Mouse (Mus musculus) hindbrain, embryonic 16.5 days (tissue): ENCODE measurements around the gene Cmtm8. TPM values are rescaled to one million over a fixed set of nuclear protein-coding genes. Genes with fewer than 3 reads are reported as not detected.

Experiments used
- ATAC-seq: fragments of 200-750 bp; cut with Nextera tagmentation; 2 replicates; pipeline ENCODE4 v1.8.0; 2017; ENCODE audit warnings: moderate TSS enrichment, moderate library complexity
- H3K27ac ChIP-seq: fragments of 300-500 bp; sonication (generic); 2 replicates; pipeline ENCODE4 v1.5.1; 2014; ENCODE audit warnings: low read depth, mild to moderate bottlenecking, control low read depth, low read length, moderate library complexity
- H3K27me3 ChIP-seq: fragments of 300-500 bp; sonication (generic); replicated peaks from 2 replicates; pipeline ENCODE4 v1.6.1; 2014; ENCODE audit warnings: low read length; ENCODE audit not compliant: control insufficient read depth, insufficient read depth
- H3K36me3 ChIP-seq: fragments of 300-500 bp; sonication (generic); 2 replicates; pipeline ENCODE4 v1.6.1; 2014; ENCODE audit warnings: mild to moderate bottlenecking, low read length, moderate library complexity, mixed read lengths; ENCODE audit not compliant: control insufficient read depth, insufficient read depth
- H3K4me1 ChIP-seq: fragments of 300-500 bp; sonication (generic); 2 replicates; pipeline ENCODE4 v1.6.1; 2014; ENCODE audit warnings: low read depth, low read length; ENCODE audit not compliant: control insufficient read depth, insufficient read depth
- H3K4me2 ChIP-seq: fragments of 300-500 bp; sonication (generic); 2 replicates; pipeline ENCODE4 v1.6.1; 2014; ENCODE audit warnings: mild to moderate bottlenecking, low read length, control low read depth, moderate library complexity
- H3K4me3 ChIP-seq: fragments of 300-500 bp; sonication (generic); 2 replicates; pipeline ENCODE4 v1.5.1; 2014; ENCODE audit warnings: mild to moderate bottlenecking, low read length, control low read depth, moderate library complexity
- H3K9ac ChIP-seq: fragments of 300-500 bp; sonication (generic); 2 replicates; pipeline ENCODE4 v1.6.1; 2014; ENCODE audit warnings: low read depth, mild to moderate bottlenecking, control low read depth, low read length, moderate library complexity
- H3K9me3 ChIP-seq: fragments of 300-500 bp; sonication (generic); 2 replicates; pipeline ENCODE4 v1.6.1; 2014; ENCODE audit warnings: mild to moderate bottlenecking, low read length, moderate library complexity; ENCODE audit not compliant: control insufficient read depth
- WGBS: fragments of 180-500 bp; shearing (Covaris S2); extraction: QIAGEN DNeasy Blood & Tissue Kit; methylation state at CpG from one replicate; pipeline ENCODE4 v1.1.7; 2014; 5-methylcytosine and 5-hydroxymethylcytosine counted together
- polyA plus RNA-seq: library from polyadenylated mRNA; unstranded; fragments of >200 nt; fragmentation: Nextera tagmentation; extraction: Ambion mirVana; gene quantifications from 2 replicates; pipeline ENCODE4 v1.2.1, GENCODE M21; 2015

The Cmtm8 gene
- polyA plus RNA-seq, 1 experiment from 2014 or later = 6.8 TPM

GRCm38 (mm10) chr9:114775272-114775671 lies 68.7 kb downstream of the Cmtm8 start:
- H3K27ac ChIP-seq = no peak overlapping the region
- H3K4me2 ChIP-seq = no peak overlapping the region
- H3K36me3 ChIP-seq = no peaks in the 10 kb centered on the region
- H3K4me3 ChIP-seq = no peak overlapping the region
- WGBS = 59% methylated on average over 4 of the region's 4 CpGs
- H3K4me1 ChIP-seq = peaks cover 2% of the 10 kb centered on the region; the same call in 1 of the 2 replicates
- peak; percentile 68 for ATAC-seq
- no peak overlapping the region; the same call in 1 of the 2 replicates for H3K9ac ChIP-seq
- no peaks in the 10 kb centered on the region for H3K27me3 ChIP-seq
- no peaks in the 10 kb centered on the region for H3K9me3 ChIP-seq

DNA sequence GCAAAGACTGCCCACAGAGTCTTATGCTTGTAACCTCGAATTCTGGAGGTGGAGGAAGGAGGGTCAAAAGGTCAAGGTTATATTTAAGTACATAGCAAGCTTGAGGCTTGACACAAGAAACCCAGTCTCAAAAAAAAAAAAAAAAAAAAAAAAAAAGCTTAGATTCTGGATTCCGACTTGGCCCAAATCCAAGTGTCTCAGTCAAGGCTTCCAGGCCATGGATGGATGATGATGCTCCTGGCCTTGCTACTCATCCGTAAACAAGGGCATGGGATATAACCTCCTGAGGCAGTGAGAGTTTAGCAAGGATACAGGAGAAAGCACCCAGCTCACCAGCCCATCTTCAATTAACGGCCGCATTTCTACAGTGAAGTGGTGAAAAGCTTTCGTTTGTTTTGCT lies 69.3 kb downstream of the Cmtm8 start:
- H3K4me1 ChIP-seq = peaks cover 2% of the 10 kb centered on the region; the same call in 1 of the 2 replicates
- H3K9me3 ChIP-seq = no peaks in the 10 kb centered on the region

DNA sequence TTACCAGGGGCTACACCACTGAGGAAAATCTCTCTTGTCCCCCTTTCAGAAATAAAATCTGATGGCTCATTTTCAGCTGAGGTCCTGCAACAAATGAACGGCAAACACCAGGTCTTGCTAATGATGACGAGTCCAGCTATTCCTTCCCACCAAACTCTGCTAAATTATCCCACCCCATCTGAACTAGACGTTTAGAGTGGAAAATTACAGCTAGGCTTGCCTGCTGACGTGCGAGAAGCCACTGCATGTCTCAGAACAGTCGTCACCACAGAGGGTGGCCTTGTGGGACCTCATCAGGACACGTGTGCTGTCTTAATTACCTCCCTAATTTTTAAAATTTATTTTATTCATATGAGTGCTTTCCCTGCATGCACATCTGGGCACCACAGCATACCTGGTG lies 72.4 kb downstream of the Cmtm8 start:
- no peak overlapping the region for H3K4me2 ChIP-seq
- H3K4me1 ChIP-seq = peaks cover 5% of the 10 kb centered on the region; the same call in 1 of the 2 replicates
- WGBS = 79% methylated on average over 7 of the region's 7 CpGs
- no peaks in the 10 kb centered on the region for H3K36me3 ChIP-seq
- H3K9me3 ChIP-seq = no peaks in the 10 kb centered on the region
- no peak overlapping the region for H3K9ac ChIP-seq
- no peak overlapping the region for H3K27ac ChIP-seq
- H3K4me3 ChIP-seq = no peak overlapping the region
- no peaks in the 10 kb centered on the region; the same call in 1 of the 2 replicates for H3K27me3 ChIP-seq
- no peak for ATAC-seq

More for the DNA sequence above, 69.3 kb downstream of the Cmtm8 start:
- no peak overlapping the region for H3K27ac ChIP-seq
- no peak overlapping the region for H3K4me3 ChIP-seq
- H3K27me3 ChIP-seq = no peaks in the 10 kb centered on the region
- no peaks in the 10 kb centered on the region for H3K36me3 ChIP-seq
- WGBS = 76% methylated on average over 6 of the region's 6 CpGs
- ATAC-seq = no peak
- no peak overlapping the region for H3K4me2 ChIP-seq
- no peak overlapping the region for H3K9ac ChIP-seq

DNA sequence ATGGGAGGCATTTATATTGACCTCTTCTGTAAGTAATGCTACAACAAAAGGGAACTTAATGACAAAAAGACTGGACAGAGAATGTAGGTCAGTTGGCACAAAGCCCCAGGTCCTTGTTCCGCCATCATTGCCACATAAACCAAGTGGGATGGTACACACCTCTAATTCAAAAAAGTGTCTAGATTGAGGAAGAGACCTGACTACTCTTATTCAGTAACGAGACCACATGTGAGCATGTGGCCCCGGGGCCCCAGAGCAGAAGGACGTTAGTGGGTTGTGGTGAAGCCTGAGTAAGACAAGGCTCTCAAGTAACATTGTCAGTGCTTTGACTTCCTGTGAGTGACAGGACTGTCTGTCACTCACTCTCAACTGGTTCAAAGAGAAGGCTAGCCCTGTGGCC lies 73.7 kb downstream of the Cmtm8 start:
- no peak overlapping the region for H3K4me3 ChIP-seq
- 0 out of 2 replicates have a peak, but pooled peaks cover 3% of the 10 kb centered on the region for H3K9me3 ChIP-seq
- ATAC-seq = no peak
- H3K27ac ChIP-seq = no peak overlapping the region
- no peaks in the 10 kb centered on the region for H3K36me3 ChIP-seq
- H3K4me2 ChIP-seq = no peak overlapping the region
- 93% methylated on average over 4 of the region's 4 CpGs for WGBS
- peaks cover 5% of the 10 kb centered on the region; the same call in 1 of the 2 replicates for H3K4me1 ChIP-seq
- H3K9ac ChIP-seq = no peak overlapping the region
- no peaks in the 10 kb centered on the region; the same call in 1 of the 2 replicates for H3K27me3 ChIP-seq

DNA sequence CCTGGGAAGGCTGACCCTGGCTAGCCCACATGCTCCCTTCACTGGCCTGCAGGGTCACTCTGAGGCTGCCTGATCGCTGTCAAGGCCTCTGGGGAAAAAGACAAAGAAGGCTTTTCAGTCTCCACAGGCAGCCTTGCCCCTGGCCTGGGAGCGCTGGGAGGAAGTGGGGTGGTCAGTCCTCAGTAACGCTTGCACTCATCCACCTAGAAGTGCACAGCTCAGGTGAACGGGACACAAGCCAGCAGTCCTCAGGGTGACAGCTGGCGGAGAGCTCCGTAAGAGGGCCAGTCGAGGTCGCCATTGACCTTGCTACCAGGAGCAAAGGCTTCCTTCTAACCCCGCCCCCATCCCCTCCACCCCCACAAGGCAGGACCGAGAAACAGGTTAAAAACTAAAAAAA lies 75.9 kb downstream of the Cmtm8 start:
- Histone ChIP-seq H3K27me3 (peaks cover 3% of the 10 kb centered on the region; the same call in 1 of the 2 replicates), H3K4me1 (peaks cover 3% of the 10 kb centered on the region; the same call in 1 of the 2 replicates), H3K27ac (no peak overlapping the region), H3K4me3 (no peak overlapping the region), H3K36me3 (no peaks in the 10 kb centered on the region), H3K4me2 (no peak overlapping the region), H3K9ac (no peak overlapping the region), H3K9me3 (0 out of 2 replicates have a peak, but pooled peaks cover 3% of the 10 kb centered on the region)
- WGBS = 60% methylated on average over 10 of the region's 10 CpGs
- no peak for ATAC-seq

DNA sequence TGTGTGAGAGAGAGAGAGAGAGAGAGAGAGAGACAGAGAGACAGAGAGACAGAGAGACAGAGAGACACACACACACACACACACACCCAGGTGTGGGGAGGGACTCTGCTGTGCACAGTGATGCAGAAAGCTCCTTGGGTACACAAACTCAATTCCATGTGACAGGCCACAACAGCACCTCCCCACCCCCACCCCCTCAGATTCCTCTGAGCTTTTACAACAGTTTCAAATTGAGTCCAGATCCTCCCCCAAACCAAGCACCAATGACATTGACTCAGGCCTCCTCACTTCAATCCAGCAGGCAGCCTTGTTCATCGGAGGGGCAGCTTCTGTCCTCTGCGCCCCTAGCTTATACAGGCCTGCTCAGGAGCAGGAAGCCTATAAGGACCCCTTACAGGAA lies 76.4 kb downstream of the Cmtm8 start:
- H3K27me3 ChIP-seq = peaks cover 3% of the 10 kb centered on the region; the same call in 1 of the 2 replicates
- 0 out of 2 replicates have a peak, but pooled peaks cover 3% of the 10 kb centered on the region for H3K9me3 ChIP-seq
- 75% methylated on average over 2 of the region's 2 CpGs for WGBS
- H3K36me3 ChIP-seq = no peaks in the 10 kb centered on the region
- H3K4me2 ChIP-seq = no peak overlapping the region
- no peak overlapping the region for H3K27ac ChIP-seq
- peaks cover 3% of the 10 kb centered on the region; the same call in 1 of the 2 replicates for H3K4me1 ChIP-seq
- ATAC-seq = 0 out of 2 replicates have a peak, but pooled peaks have one; percentile 16
- H3K4me3 ChIP-seq = no peak overlapping the region
- H3K9ac ChIP-seq = no peak overlapping the region

DNA sequence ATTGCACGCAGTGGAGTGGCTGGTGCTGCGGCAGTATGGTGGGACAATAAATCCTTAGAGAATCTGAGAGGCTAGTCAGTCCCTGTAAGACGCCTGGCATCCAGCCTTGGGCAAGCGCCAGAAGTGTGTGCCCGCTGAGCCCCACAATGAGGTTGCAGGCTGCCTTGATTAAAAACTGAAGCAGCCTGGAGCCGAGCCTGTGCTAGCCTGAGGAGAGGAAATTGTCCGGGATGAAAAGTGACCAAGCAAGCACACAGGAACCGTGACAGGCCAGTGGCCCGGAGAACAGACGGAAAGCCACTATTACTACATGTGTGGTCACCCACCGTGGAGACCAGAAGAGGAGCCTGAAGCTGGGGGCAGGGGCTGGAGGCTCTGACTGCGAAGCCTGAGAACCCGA lies 76.9 kb downstream of the Cmtm8 start:
- Histone ChIP-seq H3K4me1 (peaks cover 3% of the 10 kb centered on the region; the same call in 1 of the 2 replicates), H3K9me3 (0 out of 2 replicates have a peak, but pooled peaks cover 3% of the 10 kb centered on the region), H3K36me3 (no peaks in the 10 kb centered on the region), H3K27ac (0 out of 2 replicates have a peak overlapping the region, but pooled peaks have one; percentile 39), H3K27me3 (peaks cover 3% of the 10 kb centered on the region; the same call in 1 of the 2 replicates), H3K4me2 (no peak overlapping the region; the same call in 1 of the 2 replicates), H3K9ac (no peak overlapping the region), H3K4me3 (no peak overlapping the region)
- ATAC-seq = peak; percentile 92
- WGBS = 26% methylated on average over 13 of the region's 13 CpGs

DNA sequence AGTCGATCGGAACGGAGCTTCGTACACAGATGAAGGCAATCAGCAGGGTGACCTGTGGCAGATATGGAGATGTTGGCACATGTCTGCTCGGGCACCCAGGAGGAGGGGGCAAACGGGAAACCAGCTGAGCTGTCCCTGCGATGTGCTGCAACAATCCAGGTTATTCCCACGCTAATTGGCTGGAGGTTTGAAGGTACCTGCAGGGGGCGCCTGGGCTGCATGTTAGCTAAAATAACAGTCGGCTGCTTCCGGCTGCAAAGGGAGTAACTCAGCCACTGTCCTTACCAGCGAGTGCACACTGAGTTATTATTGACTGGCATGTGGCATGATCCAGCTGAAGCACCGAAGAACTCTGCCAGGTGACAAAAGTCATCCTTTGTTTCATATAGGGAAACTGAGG lies 80.6 kb downstream of the Cmtm8 start:
- H3K4me3 ChIP-seq = no peak overlapping the region
- WGBS = 50% methylated on average over 13 of the region's 13 CpGs

GRCm38 (mm10) chr9:114761848-114762247 lies 82.1 kb downstream of the Cmtm8 start:
- Histone ChIP-seq H3K4me1 (no peaks in the 10 kb centered on the region), H3K4me3 (no peak overlapping the region), H3K36me3 (no peaks in the 10 kb centered on the region), H3K27ac (no peak overlapping the region), H3K4me2 (no peak overlapping the region), H3K9ac (no peak overlapping the region), H3K9me3 (0 out of 2 replicates have a peak, but pooled peaks cover 3% of the 10 kb centered on the region), H3K27me3 (0 out of 2 replicates have a peak, but pooled peaks cover 6% of the 10 kb centered on the region)
- 79% methylated on average over 11 of the region's 11 CpGs for WGBS
- ATAC-seq = no peak

More for the DNA sequence above, 80.6 kb downstream of the Cmtm8 start:
- H3K9me3 ChIP-seq = 0 out of 2 replicates have a peak, but pooled peaks cover 3% of the 10 kb centered on the region
- H3K27me3 ChIP-seq = 0 out of 2 replicates have a peak, but pooled peaks cover 6% of the 10 kb centered on the region
- ATAC-seq = no peak
- H3K4me2 ChIP-seq = no peak overlapping the region
- H3K36me3 ChIP-seq = no peaks in the 10 kb centered on the region
- H3K27ac ChIP-seq = no peak overlapping the region
- peaks cover 3% of the 10 kb centered on the region; the same call in 1 of the 2 replicates for H3K4me1 ChIP-seq
- no peak overlapping the region for H3K9ac ChIP-seq
